Mouse (Mus musculus): ENCODE results near the gene Slc44a5.

- TF ChIP-seq POLR2A (IDR thresholded peaks at IDR 0.05; ENCODE audit: extremely low read depth, insufficient read depth, low read length), result no peak
- no peak for TF ChIP-seq CTCF (IDR thresholded peaks at IDR 0.05; ENCODE audit: low read depth, low read length)
Observed at GRCm38 (mm10) chr3:154215779-154216178, 242.5 kb downstream of the Slc44a5 start.
